Mouse (Mus musculus): ENCODE results near the gene Dgat2l6. TPM values are rescaled to one million over a fixed set of nuclear protein-coding genes. Genes with fewer than 3 reads are reported as not detected.

Dgat2l6 gene
- not detected for total RNA-seq (2021)

GRCm38 (mm10) chrX:100524471-100524870 lies at the start of gene Dgat2l6:
Gene Dgat2l6, plus strand, starts transcription at chrX:100524838.
- no peak for DNase-seq (ENCODE audit: extremely low spot score in 1 of 2, low spot score in 2 of 2)
- intact Hi-C loops (cut with DNase I): no loop called here

- DNase-seq (ENCODE audit: extremely low spot score in 1 of 2, low spot score in 2 of 2): no peak
- intact Hi-C loops (cut with DNase I): no loop called here
Observed at GRCm38 (mm10) chrX:100475569-100476223, 48.9 kb upstream of the Dgat2l6 start.

DNA sequence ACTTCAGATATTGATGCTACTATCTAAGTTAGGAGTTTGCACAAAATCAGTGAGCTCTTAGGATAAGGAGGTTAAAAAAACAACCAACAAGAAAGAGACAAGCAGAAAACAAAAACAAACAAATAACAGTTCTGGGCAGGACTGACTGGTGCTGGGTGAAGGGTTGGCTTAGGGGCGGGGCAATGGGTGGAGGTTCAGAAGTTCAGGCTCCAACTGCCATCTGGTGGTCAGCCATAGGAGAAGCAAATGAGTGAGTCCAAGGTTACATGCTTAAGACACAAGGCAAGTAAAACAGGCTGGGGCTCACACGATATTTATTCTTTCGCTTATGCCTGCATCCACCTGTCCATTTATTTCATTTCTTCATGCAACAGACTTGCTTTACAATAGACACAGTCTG lies 44.3 kb upstream of the Dgat2l6 start:
- intact Hi-C loops (cut with DNase I): loop anchor here (5.0 kb wide), 1 partner anchor 1348 kb away; no protein-coding TSS in a partner anchor
- peak; percentile 16 to 77 for DNase-seq (ENCODE audit: extremely low spot score in 1 of 2, low spot score in 2 of 2)

DNA sequence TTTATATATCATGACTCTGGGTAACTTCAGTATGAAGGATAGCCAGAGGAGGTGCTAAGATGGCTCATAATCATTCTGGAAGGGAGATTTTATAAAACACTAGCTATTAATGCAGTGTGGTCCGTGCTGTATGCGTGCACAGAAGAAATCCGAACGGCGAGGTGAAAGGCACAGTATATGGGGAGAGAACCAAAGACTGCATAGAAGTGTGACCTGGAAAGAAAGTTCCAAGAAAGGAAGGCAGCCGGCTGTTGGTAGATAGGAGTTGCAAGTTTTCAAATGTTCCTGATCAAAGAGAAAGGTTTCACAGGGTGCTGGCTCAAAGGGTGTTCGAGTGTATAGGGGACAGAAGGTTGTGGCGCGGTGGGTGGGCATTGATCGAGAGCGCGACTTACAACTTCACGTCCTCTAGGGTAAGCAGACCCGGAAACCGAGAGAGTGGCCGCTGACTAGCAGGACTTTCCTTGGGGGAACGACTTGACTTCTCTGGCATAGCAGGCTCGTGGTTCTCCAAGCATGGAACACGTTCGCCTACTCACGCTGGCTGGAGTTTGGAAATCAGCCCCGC lies 31.1 kb upstream of the Dgat2l6 start:
- DNase-seq (ENCODE audit: extremely low spot score in 1 of 2, low spot score in 2 of 2): no peak
- intact Hi-C loops (cut with DNase I): no loop called here

GRCm38 (mm10) chrX:100494068-100494978 lies 30.3 kb upstream of the Dgat2l6 start, which contains the start of gene Igbp1:
Gene Igbp1, plus strand, starts transcription at chrX:100494291.
- intact Hi-C loops (cut with DNase I): no loop called here

DNA sequence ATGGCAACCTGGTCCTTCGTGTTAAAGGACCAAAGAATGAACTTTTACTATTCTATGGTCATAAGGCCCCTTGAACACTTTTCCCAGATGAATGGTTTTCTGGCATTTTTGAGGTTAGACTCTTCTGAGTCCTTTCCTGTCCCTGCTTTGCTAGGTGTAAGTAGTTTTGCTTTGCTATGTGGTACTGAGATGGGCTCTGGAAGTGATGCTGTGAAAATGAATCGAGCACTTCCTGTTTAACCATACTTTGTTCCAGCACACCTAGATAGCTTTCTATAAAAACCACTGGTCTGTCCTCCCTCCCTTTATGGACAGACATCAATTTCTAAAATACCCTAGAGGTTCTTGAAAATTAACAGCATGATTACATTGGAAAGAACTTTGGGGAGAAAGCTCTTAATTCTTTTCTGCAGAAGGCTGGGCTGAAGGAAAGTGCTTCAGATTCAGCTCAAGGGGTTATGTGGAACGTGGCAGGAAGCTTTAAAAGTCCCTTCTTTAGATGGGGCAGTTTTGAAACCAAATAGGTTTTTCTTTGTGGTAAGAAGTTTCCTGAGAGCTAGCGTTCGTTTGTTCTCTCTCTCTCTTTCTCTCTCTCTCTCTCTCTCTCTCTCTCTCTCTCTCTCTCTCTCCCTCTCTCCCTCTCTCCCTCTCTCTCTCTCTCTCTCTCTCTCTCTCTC lies 20.3 kb upstream of the Dgat2l6 start:
- no peak for DNase-seq (ENCODE audit: extremely low spot score in 1 of 2, low spot score in 2 of 2)
- intact Hi-C loops (cut with DNase I): no loop called here

More at GRCm38 (mm10) chrX:100494068-100494978, 30.3 kb upstream of the Dgat2l6 start, which contains the start of gene Igbp1:
- DNase-seq (ENCODE audit: extremely low spot score in 1 of 2, low spot score in 2 of 2): peak; percentile 80 to 87

DNA sequence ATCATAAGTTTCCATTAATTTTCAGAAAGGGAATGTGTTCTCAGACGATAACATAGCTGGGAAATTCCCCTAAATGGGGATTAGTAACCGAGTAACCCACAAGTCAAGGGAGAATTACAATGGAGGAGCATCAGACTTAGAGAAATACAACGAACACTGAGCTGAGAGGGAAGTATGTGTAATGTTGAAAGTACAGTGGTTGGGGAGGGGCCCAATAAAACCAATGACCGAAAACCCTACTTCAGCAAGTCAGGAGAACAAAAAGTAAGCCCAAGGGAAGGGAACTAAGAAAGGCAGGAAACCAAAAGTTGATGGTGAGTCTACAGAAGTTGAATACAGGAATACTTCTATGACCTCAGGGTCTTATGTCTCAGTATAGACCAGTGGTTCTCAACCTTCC lies 16.5 kb upstream of the Dgat2l6 start:
- intact Hi-C loops (cut with DNase I): no loop called here
- no peak for DNase-seq (ENCODE audit: extremely low spot score in 1 of 2, low spot score in 2 of 2)

GRCm38 (mm10) chrX:100509921-100510320 lies 14.7 kb upstream of the Dgat2l6 start:
- intact Hi-C loops (cut with DNase I): no loop called here
- no peak for DNase-seq (ENCODE audit: extremely low spot score in 1 of 2, low spot score in 2 of 2)

GRCm38 (mm10) chrX:100516683-100517082 lies 8.0 kb upstream of the Dgat2l6 start:
- DNase-seq (ENCODE audit: extremely low spot score in 1 of 2, low spot score in 2 of 2): no peak
- intact Hi-C loops (cut with DNase I): no loop called here

- DNase-seq (ENCODE audit: extremely low spot score in 1 of 2, low spot score in 2 of 2): no peak
- intact Hi-C loops (cut with DNase I): no loop called here
Observed at GRCm38 (mm10) chrX:100517626-100518025, 7.0 kb upstream of the Dgat2l6 start.

DNA sequence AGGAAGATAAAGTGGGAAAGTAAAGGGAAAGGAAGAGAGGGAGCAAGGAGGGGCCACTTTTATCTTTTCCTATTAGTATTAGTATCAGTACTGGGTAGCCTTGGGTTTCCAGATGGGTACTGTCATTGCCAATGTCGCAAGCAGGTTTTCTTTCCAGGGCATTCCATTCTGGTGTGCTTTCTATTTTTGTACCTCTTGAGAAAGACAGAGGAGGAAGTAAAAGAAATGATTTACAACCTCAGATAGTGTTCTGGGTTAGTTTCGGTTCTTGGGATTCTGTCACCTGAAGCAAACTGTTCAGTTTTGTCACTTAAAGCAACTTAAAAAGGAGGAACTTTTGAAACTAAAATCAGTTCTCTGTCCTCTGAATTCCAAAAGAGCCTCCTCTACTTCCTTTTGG lies 6.1 kb upstream of the Dgat2l6 start:
- DNase-seq (ENCODE audit: extremely low spot score in 1 of 2, low spot score in 2 of 2): no peak
- intact Hi-C loops (cut with DNase I): no loop called here

- intact Hi-C loops (cut with DNase I): no loop called here
- no peak for DNase-seq (ENCODE audit: extremely low spot score in 1 of 2, low spot score in 2 of 2)
Observed at GRCm38 (mm10) chrX:100556026-100556425, 31.4 kb downstream of the Dgat2l6 start.

DNA sequence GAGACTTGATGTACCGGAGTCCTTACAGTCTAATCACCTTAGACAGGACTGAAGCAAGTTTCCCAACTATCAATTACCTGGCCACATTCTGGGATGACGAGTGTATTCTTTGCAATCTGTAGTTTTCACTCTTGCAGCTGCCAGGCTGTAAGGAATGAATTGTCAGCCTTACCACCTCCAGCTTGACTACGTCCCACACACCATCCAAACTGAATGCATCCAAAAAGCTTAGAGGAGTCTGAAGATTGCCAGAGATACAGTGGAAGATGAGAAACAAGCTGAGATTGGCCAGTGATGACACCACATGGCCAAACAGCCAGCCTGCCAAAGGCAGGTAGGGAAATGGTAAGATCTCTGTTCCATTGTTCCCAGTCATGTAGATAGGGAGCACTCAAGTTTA lies 41.1 kb downstream of the Dgat2l6 start:
- intact Hi-C loops (cut with DNase I): no loop called here
- DNase-seq (ENCODE audit: extremely low spot score in 1 of 2, low spot score in 2 of 2): no peak

GRCm38 (mm10) chrX:100571951-100572350 lies 47.3 kb downstream of the Dgat2l6 start, which contains the start of gene Awat1:
Gene Awat1, plus strand, starts transcription at chrX:100572251.
- intact Hi-C loops (cut with DNase I): no loop called here
- DNase-seq (ENCODE audit: extremely low spot score in 1 of 2, low spot score in 2 of 2): no peak

- DNase-seq (ENCODE audit: extremely low spot score in 1 of 2, low spot score in 2 of 2): no peak
- intact Hi-C loops (cut with DNase I): no loop called here
Observed at GRCm38 (mm10) chrX:100594791-100595190, 70.2 kb downstream of the Dgat2l6 start, which contains the start of gene P2ry4. Gene P2ry4, minus strand, starts transcription at chrX:100594869.
